Comparison of ENCODE assay signal across 23 mouse cellular contexts in genomic region chr11:98792081-98792480, GRCm38 (mm10). TPM values are rescaled to one million over a fixed set of nuclear protein-coding genes. Genes with fewer than 3 reads are reported as not detected.
DNase-seq lines count a peak whose midpoint lies in the region; ATAC-seq and TF ChIP-seq lines count a peak whose summit lies in the region.
"Had no signal": no experiment of that assay in that cellular context is flagged by ENCODE, and none has a peak within 500 bp of the region (broad histone marks: within the 10 kb centered on the region; RNA-seq: fewer than 3 reads in every experiment).

No protein-coding gene starts in this region.

- H3K36me3 ChIP-seq in forebrain, embryonic 13.5 days (ENCODE audit: poor library complexity, severe bottlenecking) = no peaks in the 10 kb centered on the region
- H3K36me3 ChIP-seq in forebrain, postnatal 0 days (ENCODE audit: insufficient read depth) = no peaks in the 10 kb centered on the region
- no peaks in the 10 kb centered on the region for H3K36me3 ChIP-seq in stomach, embryonic 15.5 days
- no peaks in the 10 kb centered on the region for H3K36me3 ChIP-seq in stomach, postnatal 0 days (ENCODE audit: control insufficient read depth, insufficient read depth, low read length)
- H3K36me3 ChIP-seq in stomach, embryonic 16.5 days (ENCODE audit: control insufficient read depth, insufficient read depth, low read length) = no peaks in the 10 kb centered on the region
- H3K36me3 ChIP-seq: heart, embryonic 10.5 days; neural tube, embryonic 12.5 days had no signal

- 0 out of 2 replicates have a peak overlapping the region, but pooled peaks have one; percentile 16 for H3K9ac ChIP-seq in forebrain, embryonic 13.5 days
- H3K9ac ChIP-seq in forebrain, postnatal 0 days = no peak overlapping the region
- H3K9ac ChIP-seq in stomach, embryonic 15.5 days = no peak overlapping the region
- H3K9ac ChIP-seq in stomach, postnatal 0 days (ENCODE audit: low read length) = no peak overlapping the region
- no peak overlapping the region for H3K9ac ChIP-seq in stomach, embryonic 16.5 days (ENCODE audit: low read length)
- H3K9ac ChIP-seq: neural tube, embryonic 12.5 days had no signal

- H3K4me3 ChIP-seq in forebrain, embryonic 13.5 days = no peak overlapping the region
- H3K4me3 ChIP-seq in forebrain, postnatal 0 days (ENCODE audit: low read depth, low read length) = no peak overlapping the region
- H3K4me3 ChIP-seq in layer of hippocampus, adult 2 months = no peak overlapping the region
- H3K4me3 ChIP-seq in stomach, embryonic 15.5 days (replicated peaks) = no peak overlapping the region
- H3K4me3 ChIP-seq in stomach, postnatal 0 days (ENCODE audit: low read depth, low read length) = no peak overlapping the region
- no peak overlapping the region for H3K4me3 ChIP-seq in stomach, embryonic 16.5 days (replicated peaks; ENCODE audit: low read length)
- H3K4me3 ChIP-seq: heart, embryonic 10.5 days; neural tube, embryonic 12.5 days had no signal

- H3K27ac ChIP-seq in forebrain, embryonic 13.5 days = no peak overlapping the region
- no peak overlapping the region for H3K27ac ChIP-seq in forebrain, postnatal 0 days (ENCODE audit: low read depth, low read length)
- peak overlapping the region; percentile 7; the same call in 1 of the 2 replicates for H3K27ac ChIP-seq in layer of hippocampus, adult 2 months
- peak overlapping the region; percentile 3; the same call in 1 of the 2 replicates for H3K27ac ChIP-seq in stomach, embryonic 15.5 days
- H3K27ac ChIP-seq in stomach, postnatal 0 days (replicated peaks) = no peak overlapping the region
- H3K27ac ChIP-seq in stomach, embryonic 16.5 days (ENCODE audit: low read length) = peak overlapping the region; percentile 11; the same call in 1 of the 2 replicates
- H3K27ac ChIP-seq: heart, embryonic 10.5 days; neural tube, embryonic 12.5 days had no signal

- ATAC-seq in forebrain, embryonic 13.5 days = no peak
- ATAC-seq in forebrain, postnatal 0 days = no peak
- ATAC-seq in stomach, embryonic 15.5 days (ENCODE audit: insufficient read depth, low FRiP score, low read depth) = no peak
- no peak for ATAC-seq in stomach, postnatal 0 days (ENCODE audit: low FRiP score, low TSS enrichment)
- ATAC-seq in stomach, embryonic 16.5 days (ENCODE audit: insufficient read depth, low FRiP score) = no peak
- ATAC-seq: activated CD4-positive, CD25-positive, alpha-beta regulatory T cell, adult 4 months; forebrain, embryonic 14.5 days; hindbrain, embryonic 16.5 days; intestine, embryonic 16.5 days had no signal

- H3K9me3 ChIP-seq in forebrain, embryonic 13.5 days (replicated peaks) = no peaks in the 10 kb centered on the region
- H3K9me3 ChIP-seq in forebrain, postnatal 0 days (ENCODE audit: low read length) = no peaks in the 10 kb centered on the region
- H3K9me3 ChIP-seq in stomach, embryonic 15.5 days = no peaks in the 10 kb centered on the region
- H3K9me3 ChIP-seq in stomach, postnatal 0 days (ENCODE audit: control insufficient read depth, low read length) = no peaks in the 10 kb centered on the region
- no peaks in the 10 kb centered on the region for H3K9me3 ChIP-seq in stomach, embryonic 16.5 days (replicated peaks; ENCODE audit: control insufficient read depth, low read length)
- H3K9me3 ChIP-seq: heart, embryonic 10.5 days; neural tube, embryonic 12.5 days had no signal

- no peak overlapping the region for H3K4me2 ChIP-seq in forebrain, embryonic 13.5 days
- no peak overlapping the region for H3K4me2 ChIP-seq in forebrain, postnatal 0 days (ENCODE audit: low read depth)
- no peak overlapping the region for H3K4me2 ChIP-seq in stomach, embryonic 15.5 days
- no peak overlapping the region for H3K4me2 ChIP-seq in stomach, postnatal 0 days (replicated peaks; ENCODE audit: low read depth)
- no peak overlapping the region for H3K4me2 ChIP-seq in stomach, embryonic 16.5 days (ENCODE audit: low read depth, low read length)
- H3K4me2 ChIP-seq: neural tube, embryonic 12.5 days had no signal

- no peaks in the 10 kb centered on the region for H3K27me3 ChIP-seq in forebrain, embryonic 13.5 days
- no peaks in the 10 kb centered on the region for H3K27me3 ChIP-seq in forebrain, postnatal 0 days (ENCODE audit: insufficient read depth, low read length)
- H3K27me3 ChIP-seq in stomach, embryonic 15.5 days (replicated peaks) = no peaks in the 10 kb centered on the region
- H3K27me3 ChIP-seq in stomach, postnatal 0 days (ENCODE audit: control insufficient read depth, insufficient read depth, low read length) = no peaks in the 10 kb centered on the region
- H3K27me3 ChIP-seq in stomach, embryonic 16.5 days (ENCODE audit: control insufficient read depth, insufficient read depth, low read length) = no peaks in the 10 kb centered on the region
- H3K27me3 ChIP-seq: neural tube, embryonic 12.5 days had no signal

- peaks cover 43% of the 10 kb centered on the region for H3K4me1 ChIP-seq in forebrain, embryonic 13.5 days
- H3K4me1 ChIP-seq in forebrain, postnatal 0 days (ENCODE audit: insufficient read depth) = peaks cover 8% of the 10 kb centered on the region; the same call in 1 of the 2 replicates
- peaks cover 10% of the 10 kb centered on the region for H3K4me1 ChIP-seq in stomach, embryonic 15.5 days
- H3K4me1 ChIP-seq in stomach, postnatal 0 days (replicated peaks; ENCODE audit: control insufficient read depth, insufficient read depth) = peaks cover 4% of the 10 kb centered on the region; the same call in 1 of the 2 replicates
- peaks cover 23% of the 10 kb centered on the region for H3K4me1 ChIP-seq in stomach, embryonic 16.5 days (ENCODE audit: control insufficient read depth, insufficient read depth, low read length)

- no peak for DNase-seq in forebrain, postnatal 0 days
- no peak for DNase-seq in layer of hippocampus, adult 2 months (ENCODE audit: low spot score in 2 of 2)
- DNase-seq in layer of hippocampus, adult 9-11 months = no peak
- no peak for DNase-seq in stomach, postnatal 0 days (ENCODE audit: low spot score)
- DNase-seq in gastrocnemius, postnatal 10 days = no peak
- DNase-seq: adrenal gland, postnatal 10 days; B cell, adult 2 months; cerebellum, postnatal 10 days; embryo, embryonic 11 days; heart, postnatal 14 days; kidney, postnatal 14 days; lung, postnatal 14 days; thymus, adult 18-20 months; thymus, postnatal 4 days had no signal

- TF ChIP-seq EP300 in stomach, postnatal 0 days (optimal IDR thresholded peaks at IDR 0.05) = no peak

- 5% methylated on average over 4 of the region's 4 CpGs for WGBS in forebrain, embryonic 13.5 days
- 9% methylated on average over 4 of the region's 4 CpGs for WGBS in forebrain, postnatal 0 days
- 17% methylated on average over 4 of the region's 4 CpGs for WGBS in stomach, embryonic 15.5 days
- 15% methylated on average over 4 of the region's 4 CpGs for WGBS in stomach, postnatal 0 days
- WGBS in stomach, embryonic 16.5 days = 23% methylated on average over 4 of the region's 4 CpGs

- no peak for TF ChIP-seq CTCF in forebrain, postnatal 0 days (IDR thresholded peaks at IDR 0.05; ENCODE audit: low read depth)
- no peak for TF ChIP-seq CTCF in layer of hippocampus, adult 2 months (conservative IDR thresholded peaks at IDR 0.05)
- no peak for TF ChIP-seq CTCF in stomach, postnatal 0 days (IDR thresholded peaks at IDR 0.05; ENCODE audit: low read depth)

RNA-seq across cellular contexts. Expression of gene Msl1, which starts 3.2 kb away (rescaled TPM):
- polyA plus RNA-seq in forebrain, embryonic 13.5 days (2015; fragmentation: Nextera tagmentation; extraction: Ambion mirVana) = 31.3 and 32.9 TPM in 2 replicates
- 87.2 and 94.6 TPM in 2 replicates for total RNA-seq in forebrain, postnatal 0 days (2014; rRNA removed)
- 16.3 and 24.1 TPM in 2 replicates for polyA plus RNA-seq in forebrain, postnatal 0 days (2015; fragmentation: Nextera tagmentation; extraction: Ambion mirVana)
- total RNA-seq in layer of hippocampus, adult 2 months (2021) = 100 to 1,000 TPM; 168 to 178 TPM
- polyA plus RNA-seq in stomach, embryonic 15.5 days (2015; fragmentation: Nextera tagmentation; extraction: Ambion mirVana) = 23.0 and 23.6 TPM in 2 replicates
- 11.3 and 13.8 TPM in 2 replicates for polyA plus RNA-seq in stomach, postnatal 0 days (2015; fragmentation: Nextera tagmentation; extraction: Ambion mirVana)
- 18.0 and 18.4 TPM in 2 replicates for polyA plus RNA-seq in stomach, embryonic 16.5 days (2015; fragmentation: Nextera tagmentation; extraction: Ambion mirVana)
- total RNA-seq in gastrocnemius, postnatal 10 days (2021) = 10 to 100 TPM; 62.6 to 74.1 TPM

RNA-seq across cellular contexts. Expression of gene Casc3, which starts 12.6 kb away (rescaled TPM):
- 46.4 and 51.1 TPM in 2 replicates for polyA plus RNA-seq in forebrain, embryonic 13.5 days (2015; fragmentation: Nextera tagmentation; extraction: Ambion mirVana)
- 22.5 and 27.2 TPM in 2 replicates for total RNA-seq in forebrain, postnatal 0 days (2014; rRNA removed)
- polyA plus RNA-seq in forebrain, postnatal 0 days (2015; fragmentation: Nextera tagmentation; extraction: Ambion mirVana) = 29.5 and 37.4 TPM in 2 replicates
- total RNA-seq in layer of hippocampus, adult 2 months (2021) = 10 to 100 TPM; 61.0 to 62.1 TPM
- 31.7 and 35.3 TPM in 2 replicates for polyA plus RNA-seq in stomach, embryonic 15.5 days (2015; fragmentation: Nextera tagmentation; extraction: Ambion mirVana)
- 12.4 and 14.8 TPM in 2 replicates for polyA plus RNA-seq in stomach, postnatal 0 days (2015; fragmentation: Nextera tagmentation; extraction: Ambion mirVana)
- 25.1 and 26.3 TPM in 2 replicates for polyA plus RNA-seq in stomach, embryonic 16.5 days (2015; fragmentation: Nextera tagmentation; extraction: Ambion mirVana)
- 10 to 100 TPM; 19.1 to 26.2 TPM for total RNA-seq in gastrocnemius, postnatal 10 days (2021)

RNA-seq across cellular contexts. Expression of gene Nr1d1, which starts 16.9 kb away (rescaled TPM):
- polyA plus RNA-seq in forebrain, embryonic 13.5 days (2015; fragmentation: Nextera tagmentation; extraction: Ambion mirVana) = 2.1 and 2.3 TPM in 2 replicates
- 4.5 and 6.7 TPM in 2 replicates for total RNA-seq in forebrain, postnatal 0 days (2014; rRNA removed)
- 10.8 and 11.4 TPM in 2 replicates for polyA plus RNA-seq in forebrain, postnatal 0 days (2015; fragmentation: Nextera tagmentation; extraction: Ambion mirVana)
- total RNA-seq in layer of hippocampus, adult 2 months (2021) = 10 to 100 TPM; 93.2 to 94.0 TPM
- 2.4 and 2.5 TPM in 2 replicates for polyA plus RNA-seq in stomach, embryonic 15.5 days (2015; fragmentation: Nextera tagmentation; extraction: Ambion mirVana)
- polyA plus RNA-seq in stomach, postnatal 0 days (2015; fragmentation: Nextera tagmentation; extraction: Ambion mirVana) = 7.5 and 7.9 TPM in 2 replicates
- 2.6 and 4.1 TPM in 2 replicates for polyA plus RNA-seq in stomach, embryonic 16.5 days (2015; fragmentation: Nextera tagmentation; extraction: Ambion mirVana)
- 10 to 100 TPM; 42.4 to 58.7 TPM for total RNA-seq in gastrocnemius, postnatal 10 days (2021)

RNA-seq across cellular contexts. Expression of gene Rapgefl1, which starts 44.5 kb away (rescaled TPM):
- polyA plus RNA-seq in forebrain, embryonic 13.5 days (2015; fragmentation: Nextera tagmentation; extraction: Ambion mirVana) = 2.4 and 3.0 TPM in 2 replicates
- 28.7 TPM in 2 replicates for total RNA-seq in forebrain, postnatal 0 days (2014; rRNA removed)
- 5.6 and 9.8 TPM in 2 replicates for polyA plus RNA-seq in forebrain, postnatal 0 days (2015; fragmentation: Nextera tagmentation; extraction: Ambion mirVana)
- total RNA-seq in layer of hippocampus, adult 2 months (2021) = 100 to 1,000 TPM; 213 to 240 TPM
- 3.8 and 4.1 TPM in 2 replicates for polyA plus RNA-seq in stomach, embryonic 15.5 days (2015; fragmentation: Nextera tagmentation; extraction: Ambion mirVana)
- 6.9 and 7.7 TPM in 2 replicates for polyA plus RNA-seq in stomach, postnatal 0 days (2015; fragmentation: Nextera tagmentation; extraction: Ambion mirVana)
- polyA plus RNA-seq in stomach, embryonic 16.5 days (2015; fragmentation: Nextera tagmentation; extraction: Ambion mirVana) = 6.5 and 7.8 TPM in 2 replicates
- 1 to 10 TPM; 1.9 to 2.6 TPM for total RNA-seq in gastrocnemius, postnatal 10 days (2021)

RNA-seq across cellular contexts. Expression of gene Thra, which starts 51.6 kb away (rescaled TPM):
- 93.5 and 95.2 TPM in 2 replicates for polyA plus RNA-seq in forebrain, embryonic 13.5 days (2015; fragmentation: Nextera tagmentation; extraction: Ambion mirVana)
- 1,003 and 1,159 TPM in 2 replicates for total RNA-seq in forebrain, postnatal 0 days (2014; rRNA removed)
- 223 and 233 TPM in 2 replicates for polyA plus RNA-seq in forebrain, postnatal 0 days (2015; fragmentation: Nextera tagmentation; extraction: Ambion mirVana)
- total RNA-seq in layer of hippocampus, adult 2 months (2021) = 1,000 to 10,000 TPM in 1 of 2 experiments, 100 to 1,000 TPM in 1; 996 to 1,082 TPM
- polyA plus RNA-seq in stomach, embryonic 15.5 days (2015; fragmentation: Nextera tagmentation; extraction: Ambion mirVana) = 42.7 and 44.7 TPM in 2 replicates
- polyA plus RNA-seq in stomach, postnatal 0 days (2015; fragmentation: Nextera tagmentation; extraction: Ambion mirVana) = 24.0 and 24.5 TPM in 2 replicates
- polyA plus RNA-seq in stomach, embryonic 16.5 days (2015; fragmentation: Nextera tagmentation; extraction: Ambion mirVana) = 32.9 and 37.8 TPM in 2 replicates
- 100 to 1,000 TPM; 149 to 169 TPM for total RNA-seq in gastrocnemius, postnatal 10 days (2021)

Comparison
In these comparisons a context has a peak if more than half of its experiments do, and no peak if none do; other contexts are left out.
1. H3K27ac ChIP-seq: peak in layer of hippocampus, adult 2 months (single experiment), stomach, embryonic 15.5 days (single experiment) and stomach, embryonic 16.5 days (single experiment); none in forebrain, embryonic 13.5 days (single experiment), forebrain, postnatal 0 days (single experiment) and stomach, postnatal 0 days (single experiment).